Mouse (Mus musculus): ENCODE data around the gene Gcnt4.

The Gcnt4 gene

GRCm38 (mm10) chr13:96947722-96948121 lies 23.2 kb downstream of the Gcnt4 start:
- no peak for DNase-seq (ENCODE audit: low spot score in 2 of 2)

DNA sequence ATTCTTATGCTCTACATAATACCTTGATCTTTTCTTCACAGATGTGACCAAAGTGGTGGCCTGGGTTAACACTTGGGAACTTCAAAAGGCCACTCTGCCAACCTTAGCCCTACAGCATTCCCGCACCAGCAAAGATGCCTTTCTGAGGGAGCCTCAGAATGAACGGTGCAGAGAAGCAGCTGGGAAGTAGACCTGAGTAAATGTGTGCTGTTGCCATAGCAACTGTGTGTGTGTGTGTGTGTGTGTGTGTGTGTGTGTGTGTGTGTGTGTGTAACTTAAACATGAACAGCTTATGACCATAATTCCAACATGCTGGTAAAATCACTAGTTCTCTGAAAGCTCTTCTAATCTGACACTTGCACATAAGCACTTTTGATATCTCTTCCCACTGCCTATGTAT lies 27.4 kb downstream of the Gcnt4 start:
- DNase-seq (ENCODE audit: low spot score in 2 of 2), result no peak

GRCm38 (mm10) chr13:96956466-96956865 lies 32.0 kb downstream of the Gcnt4 start:
- DNase-seq (ENCODE audit: low spot score in 2 of 2), result peak; percentile 29 to 39

DNA sequence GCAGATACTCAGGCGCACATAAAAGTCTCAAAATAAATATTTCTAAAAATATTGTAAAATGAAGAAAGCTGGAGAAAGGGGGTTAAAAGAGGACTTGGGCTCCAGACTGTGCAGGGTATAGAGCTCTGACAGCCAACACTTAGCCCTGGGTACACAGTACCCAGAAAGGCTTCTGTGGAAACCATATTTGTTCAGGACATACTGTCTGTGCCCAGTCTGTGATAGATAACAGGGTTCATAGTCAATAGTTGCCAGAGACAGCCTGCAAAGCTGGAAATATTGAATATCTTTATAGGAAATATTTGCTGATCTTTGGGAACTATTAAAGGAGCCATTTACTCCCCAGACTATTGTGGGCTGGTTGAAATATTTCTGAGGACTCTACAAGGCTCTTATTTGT lies 35.5 kb downstream of the Gcnt4 start:
- DNase-seq (ENCODE audit: low spot score in 2 of 2), result no peak

DNA sequence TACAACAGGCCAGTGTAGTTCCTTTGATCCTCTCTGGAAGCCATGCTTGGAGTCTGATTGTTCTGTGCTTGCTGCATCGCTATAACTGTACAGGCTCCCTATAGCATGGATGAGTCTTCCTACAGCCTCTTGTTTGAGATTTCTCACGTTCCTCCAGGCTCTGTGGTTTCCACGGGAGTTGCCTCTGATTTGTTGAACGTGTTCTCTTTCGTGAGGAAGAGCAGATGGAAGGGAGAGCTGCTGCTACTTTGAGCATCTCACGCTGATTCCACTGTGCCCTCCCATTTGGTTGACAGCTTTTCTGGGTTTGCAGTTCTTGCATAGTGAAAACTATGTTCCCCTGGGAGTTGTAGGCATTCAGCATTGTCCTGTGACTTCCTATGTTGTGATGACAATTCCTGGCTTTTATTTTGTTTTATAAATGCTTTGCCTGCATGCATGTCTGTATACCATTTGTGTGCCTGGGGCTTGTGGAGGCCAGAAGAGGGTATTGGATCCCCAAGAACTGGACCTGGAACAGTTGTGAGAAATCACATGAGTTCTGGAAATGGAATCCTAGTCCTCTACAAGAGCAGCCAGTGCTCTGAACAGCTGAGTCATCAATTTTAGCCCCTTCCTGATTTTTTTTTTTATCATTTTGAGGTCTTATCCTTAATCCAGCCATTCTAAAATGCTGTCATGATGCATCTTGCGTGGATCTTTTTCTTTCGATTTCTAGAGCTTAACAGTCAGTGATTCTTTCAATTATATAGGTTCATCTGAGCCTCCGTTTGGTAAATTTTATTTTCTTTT lies 37.1 kb downstream of the Gcnt4 start:
- no peak for DNase-seq (ENCODE audit: low spot score in 2 of 2)

DNA sequence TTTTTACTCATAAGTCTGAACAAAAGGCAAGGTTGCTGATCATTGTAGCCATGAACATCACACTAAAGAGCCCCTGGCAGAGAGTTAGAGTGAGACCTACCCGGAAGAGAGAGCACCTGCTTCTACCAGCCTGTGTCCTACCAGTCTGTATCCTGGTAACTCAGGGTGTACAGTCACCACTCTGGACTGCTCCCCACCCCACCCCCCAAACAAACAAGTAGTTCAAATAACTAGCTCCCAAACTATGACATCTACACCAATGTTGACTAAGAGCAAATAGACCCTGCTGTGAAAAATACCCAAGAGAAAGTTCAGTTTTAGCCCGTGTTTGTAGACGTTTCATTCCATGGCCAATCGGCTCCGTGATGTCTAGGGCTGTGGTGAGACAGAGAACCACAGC lies 38.3 kb downstream of the Gcnt4 start:
- DNase-seq (ENCODE audit: low spot score in 2 of 2), result no peak

DNA sequence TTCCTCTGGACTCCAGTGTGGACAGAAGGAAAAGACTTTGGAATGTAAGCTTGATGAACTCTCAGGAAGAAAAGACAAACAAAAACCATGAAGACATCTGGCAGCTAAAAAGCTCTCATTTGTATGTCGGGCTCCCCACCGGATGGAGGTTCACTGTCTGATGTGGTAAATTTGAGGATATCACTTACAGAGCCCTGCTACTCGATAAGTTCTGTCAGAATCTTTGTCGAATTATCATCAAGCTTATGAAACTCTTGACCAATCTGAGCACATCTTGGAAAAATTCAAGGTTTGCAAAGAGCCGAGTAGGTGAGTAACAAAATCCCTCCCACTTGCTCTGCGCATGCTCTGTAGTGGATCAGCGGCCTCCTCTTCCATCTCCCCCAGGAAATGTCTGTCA lies 40.5 kb downstream of the Gcnt4 start:
- DNase-seq (ENCODE audit: low spot score in 2 of 2), result no peak

DNA sequence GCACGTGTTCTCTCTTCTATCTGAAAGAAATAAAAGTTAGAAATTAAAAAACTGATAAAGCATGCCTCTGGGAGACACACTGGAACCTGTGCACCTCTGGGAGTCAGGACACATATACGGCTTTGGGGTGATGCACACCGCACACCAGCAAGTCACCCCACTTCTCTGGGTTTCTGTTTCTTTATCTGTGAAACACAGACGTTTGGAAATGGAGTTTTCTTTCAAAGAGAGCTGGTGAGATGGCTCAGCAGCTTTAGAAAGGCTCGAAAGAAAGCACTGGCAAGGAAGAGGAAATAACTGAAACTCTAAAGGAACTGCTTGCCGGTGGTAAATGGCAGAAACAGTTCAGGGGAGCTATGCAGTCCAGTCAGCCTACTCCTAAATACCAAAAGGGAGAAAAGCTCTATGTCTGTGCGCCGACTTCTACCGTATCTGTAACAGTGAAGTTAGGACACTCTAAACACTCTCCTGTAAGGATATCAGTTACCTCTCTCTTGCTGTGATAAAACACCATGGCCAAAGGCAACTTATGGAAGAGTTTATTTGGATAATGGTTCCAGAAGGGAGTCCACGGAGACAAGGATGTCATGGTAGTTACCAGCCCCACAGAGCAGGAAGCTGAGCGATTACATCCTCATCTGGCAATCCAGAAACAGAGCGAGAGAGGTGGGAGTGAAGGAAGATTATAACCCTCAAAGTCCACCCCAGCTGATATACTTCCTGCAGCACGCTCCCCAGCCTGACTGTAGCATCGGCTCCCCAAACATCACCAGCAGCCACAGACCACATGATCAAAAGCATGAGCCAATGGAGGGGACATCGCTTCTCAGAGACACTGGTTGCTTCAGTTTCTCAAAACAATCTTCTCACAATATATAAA lies 42.0 kb downstream of the Gcnt4 start:
- DNase-seq (ENCODE audit: low spot score in 2 of 2), result no peak

DNA sequence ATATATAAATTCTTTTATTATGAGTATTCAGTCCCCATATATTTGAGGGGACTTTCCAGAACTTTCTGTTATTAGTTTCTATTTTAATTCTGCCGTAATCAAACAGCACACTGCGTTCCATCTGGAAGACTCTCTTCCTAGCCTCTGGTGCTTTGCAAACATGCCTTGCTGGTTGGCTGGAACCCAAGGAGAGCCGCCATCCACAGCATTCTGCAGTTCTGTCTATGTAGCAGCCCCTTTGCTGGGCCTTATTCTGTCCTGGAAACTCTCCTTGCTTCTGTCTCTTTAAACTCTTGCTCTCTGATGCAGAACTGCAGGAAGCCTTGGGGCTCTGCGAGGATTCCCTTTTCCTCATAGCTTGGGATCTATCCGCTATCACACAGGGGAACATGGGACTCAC lies 42.6 kb downstream of the Gcnt4 start:
- no peak for DNase-seq (ENCODE audit: low spot score in 2 of 2)

- DNase-seq (ENCODE audit: low spot score in 2 of 2), result no peak
Measured at GRCm38 (mm10) chr13:96967822-96968221, 43.3 kb downstream of the Gcnt4 start.

- no peak for DNase-seq (ENCODE audit: low spot score in 2 of 2)
Measured at GRCm38 (mm10) chr13:96971076-96971475, 46.6 kb downstream of the Gcnt4 start.

DNA sequence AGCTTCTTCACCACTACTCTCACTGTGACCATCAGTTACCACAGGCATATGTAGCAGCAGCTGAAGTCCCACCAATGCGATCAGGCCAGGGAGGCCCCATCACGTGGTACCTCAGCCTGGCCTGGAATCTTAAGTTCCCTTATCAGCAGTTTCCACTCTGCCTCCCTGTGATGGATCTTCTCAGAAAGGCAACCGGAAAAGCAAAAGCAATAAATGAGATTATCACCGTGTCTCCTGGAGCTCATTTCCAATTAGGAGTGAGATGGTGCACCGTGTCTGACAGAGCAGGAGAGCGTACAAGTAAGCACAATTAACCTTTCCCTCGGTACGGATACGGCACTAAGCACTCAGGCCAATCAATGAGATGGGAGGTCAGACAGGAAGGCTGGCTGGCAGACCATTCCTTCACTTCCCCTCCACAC lies 47.4 kb downstream of the Gcnt4 start:
- DNase-seq (ENCODE audit: low spot score in 2 of 2), result no peak

DNA sequence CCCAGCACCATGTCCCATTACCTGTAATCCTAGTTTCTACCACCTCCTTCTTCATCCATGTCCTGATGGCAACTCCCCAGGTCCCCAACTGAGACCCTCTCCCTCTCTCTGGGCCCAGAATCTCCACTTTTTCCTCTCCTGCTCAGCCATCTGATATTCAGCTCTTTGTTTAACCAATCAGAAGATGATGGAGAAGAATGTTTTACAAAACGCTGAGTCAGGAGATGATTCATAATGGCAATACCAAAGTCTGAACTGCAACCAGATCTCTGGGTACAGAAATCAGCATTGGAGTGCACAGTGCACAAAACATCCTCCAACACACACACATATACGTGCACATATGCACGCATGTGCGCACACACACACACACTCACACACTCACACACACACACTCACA lies 48.8 kb downstream of the Gcnt4 start:
- no peak for DNase-seq (ENCODE audit: low spot score in 2 of 2)

GRCm38 (mm10) chr13:96976986-96977595 lies 52.6 kb downstream of the Gcnt4 start:
- no peak for DNase-seq (ENCODE audit: low spot score in 2 of 2)

- no peak for DNase-seq (ENCODE audit: low spot score in 2 of 2)
Measured at GRCm38 (mm10) chr13:96980561-96980960, 56.1 kb downstream of the Gcnt4 start.

- DNase-seq (ENCODE audit: low spot score in 2 of 2), result no peak
Measured at GRCm38 (mm10) chr13:96983251-96984126, 59.0 kb downstream of the Gcnt4 start.

GRCm38 (mm10) chr13:96984688-96985087 lies 60.2 kb downstream of the Gcnt4 start:
- DNase-seq (ENCODE audit: low spot score in 2 of 2), result no peak

GRCm38 (mm10) chr13:96985599-96986275 lies 61.2 kb downstream of the Gcnt4 start:
- DNase-seq (ENCODE audit: low spot score in 2 of 2), result no peak

DNA sequence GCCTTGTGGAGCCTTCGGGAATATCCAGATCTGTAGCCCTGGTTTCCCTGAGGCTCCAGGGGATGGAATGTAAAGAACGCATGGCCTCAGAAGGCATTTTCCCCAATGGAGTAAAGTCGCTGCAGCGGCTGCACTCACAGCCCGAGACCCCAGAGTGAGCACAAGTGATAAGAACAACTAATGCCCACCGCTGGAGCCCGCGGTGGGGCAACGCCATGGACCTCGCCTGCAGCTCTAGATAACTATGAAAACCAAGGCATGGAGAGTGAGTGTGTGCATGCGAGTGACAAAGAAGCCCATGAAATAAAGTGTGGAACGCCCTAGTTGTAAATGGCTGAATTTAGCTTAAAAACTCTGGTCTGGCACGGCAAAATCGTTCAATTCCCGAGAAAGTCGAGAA lies 64.6 kb downstream of the Gcnt4 start:
- no peak for DNase-seq (ENCODE audit: low spot score in 2 of 2)

DNA sequence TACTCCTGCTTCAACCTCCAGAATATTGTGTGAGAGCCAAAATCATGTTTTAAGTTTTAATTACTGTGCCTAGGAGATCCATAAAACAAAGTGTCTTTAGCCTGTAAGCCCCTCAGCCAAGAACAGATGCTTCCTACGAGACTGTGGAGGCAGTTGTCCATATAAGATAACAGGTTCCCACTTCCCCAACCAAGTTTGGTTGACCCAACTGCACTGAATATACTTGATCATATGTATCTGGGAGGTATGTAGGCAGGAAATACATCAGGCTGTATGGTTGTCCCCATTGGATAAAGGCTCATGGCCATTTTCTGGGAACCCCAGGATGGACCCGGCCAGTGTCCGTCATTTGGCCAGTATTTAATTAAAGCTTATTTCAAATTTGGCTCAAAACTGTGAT lies 65.6 kb downstream of the Gcnt4 start:
- no peak for DNase-seq (ENCODE audit: low spot score in 2 of 2)

Measured in spleen, postnatal 36 days (tissue).